Mouse (Mus musculus) c-Kit-positive CD71-negative TER-119-negative erythroid progenitor cells, embryonic 14.5 days (primary cell): ENCODE measurements around the gene Mterf1b.

Experiments used
- DNase-seq: peaks from one replicate; pipeline ENCODE4 v3.0.0-alpha.2; 2013; ENCODE audit warnings: low read depth

Mterf1b gene

GRCm38 (mm10) chr5:4245004-4245403 is 52.8 kb downstream of the Mterf1b start:
- DNase-seq = no peak

- no peak for DNase-seq
Observed at GRCm38 (mm10) chr5:4246095-4246494, 53.9 kb downstream of the Mterf1b start.
